Mouse (Mus musculus) neural tube, embryonic 12.5 days (tissue): ENCODE results near the gene Nav3. TPM values are rescaled to one million over a fixed set of nuclear protein-coding genes. Genes with fewer than 3 reads are reported as not detected.

Experiments
- ATAC-seq: fragments of 200-750 bp; cut with Nextera tagmentation; 2 replicates; pipeline ENCODE4 v1.8.0; 2017; ENCODE audit warnings: low read depth, mild to moderate bottlenecking, moderate TSS enrichment, moderate library complexity; ENCODE audit not compliant: low FRiP score
- H3K27ac ChIP-seq: fragments of 300-500 bp; sonication (generic); 2 replicates; pipeline ENCODE4 v1.5.1; 2016
- H3K27me3 ChIP-seq: fragments of 300-500 bp; sonication (generic); replicated peaks from 2 replicates; pipeline ENCODE4 v1.6.1; 2016; ENCODE audit warnings: mild to moderate bottlenecking
- H3K36me3 ChIP-seq: fragments of 300-500 bp; sonication (generic); 2 replicates; pipeline ENCODE4 v1.6.1; 2016; ENCODE audit warnings: mild to moderate bottlenecking
- H3K4me1 ChIP-seq: fragments of 300-500 bp; sonication (generic); 2 replicates; pipeline ENCODE4 v1.6.1; 2016
- H3K4me2 ChIP-seq: fragments of 300-500 bp; sonication (generic); replicated peaks from 2 replicates; pipeline ENCODE4 v1.6.1; 2016; ENCODE audit warnings: mild to moderate bottlenecking
- H3K4me3 ChIP-seq: fragments of 300-500 bp; sonication (generic); 2 replicates; pipeline ENCODE4 v1.5.1; 2016
- H3K9ac ChIP-seq: fragments of 300-500 bp; sonication (generic); 2 replicates; pipeline ENCODE4 v1.6.1; 2016; ENCODE audit warnings: mild to moderate bottlenecking
- H3K9me3 ChIP-seq: fragments of 300-500 bp; sonication (generic); 2 replicates; pipeline ENCODE4 v1.6.1; 2016; ENCODE audit warnings: mild to moderate bottlenecking
- WGBS: fragments of 180-500 bp; shearing (Covaris S2); methylation state at CpG from one replicate; pipeline ENCODE4 v1.1.7; 2016; 5-methylcytosine and 5-hydroxymethylcytosine counted together
- polyA plus RNA-seq: library from polyadenylated mRNA; unstranded; fragments of >200 nt; fragmentation: Nextera tagmentation; extraction: Ambion mirVana; gene quantifications from 2 replicates; pipeline ENCODE4 v1.2.1, GENCODE M21; 2016

Nav3 gene
- polyA plus RNA-seq, 1 experiment from 2014 or later = 19.5 TPM

DNA sequence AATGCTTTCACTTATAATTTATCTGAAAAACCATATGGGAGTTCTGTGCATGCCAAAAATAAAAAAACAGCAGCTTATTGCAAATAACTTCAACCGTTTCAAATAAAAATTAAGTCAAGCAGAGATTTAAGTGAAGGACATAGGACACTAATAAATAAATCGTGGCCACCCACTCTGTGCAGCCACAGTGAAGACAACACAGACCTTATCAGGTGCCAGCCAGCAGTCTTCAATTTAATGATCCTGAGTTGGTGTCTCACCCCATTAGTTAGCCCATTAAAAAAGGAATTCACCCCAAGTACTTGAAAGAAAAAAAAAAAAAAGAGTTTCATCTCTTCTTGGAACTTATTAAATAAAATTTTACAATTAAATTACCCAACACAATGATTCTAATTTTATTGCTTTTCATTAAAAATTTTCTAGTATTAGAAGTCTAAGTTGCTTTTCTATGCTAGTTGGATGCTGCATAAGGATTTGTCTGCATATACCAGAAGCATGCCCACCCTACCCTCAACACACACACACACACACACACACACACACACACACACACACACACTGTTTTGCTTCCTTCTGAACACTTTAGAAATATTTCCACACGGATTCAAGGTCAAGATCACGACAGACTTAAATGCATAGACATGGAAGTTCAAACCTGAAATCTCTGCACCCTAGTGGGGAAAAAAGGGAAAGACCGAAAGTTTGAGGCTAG, 649.1 kb downstream of the Nav3 start:
- no peak overlapping the region for H3K9ac ChIP-seq
- no peak overlapping the region for H3K4me3 ChIP-seq
- WGBS = 78% methylated on average over 5 of the region's 5 CpGs

DNA sequence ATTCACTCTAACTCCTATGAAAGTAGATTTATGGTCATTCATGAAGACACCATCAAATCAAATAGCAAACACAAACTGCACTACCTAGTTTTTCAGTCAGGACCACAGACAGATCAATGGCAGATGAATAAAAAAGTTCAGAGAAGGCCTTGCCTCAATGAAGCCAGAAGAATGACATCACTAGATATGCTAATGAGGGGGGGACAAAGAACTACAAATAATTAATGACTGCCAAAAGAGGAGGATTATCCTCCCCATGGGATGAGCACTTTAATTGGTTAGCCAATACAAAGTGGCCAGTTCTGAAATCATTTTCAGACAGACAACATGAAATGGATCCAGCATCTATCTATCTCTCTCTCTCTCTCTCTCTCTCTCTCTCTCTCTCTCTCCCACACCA, 652.6 kb downstream of the Nav3 start:
- H3K4me3 ChIP-seq = no peak overlapping the region
- H3K36me3 ChIP-seq = no peaks in the 10 kb centered on the region

More for the DNA sequence above, 649.1 kb downstream of the Nav3 start:
- H3K9me3 ChIP-seq = no peaks in the 10 kb centered on the region
- no peaks in the 10 kb centered on the region for H3K4me1 ChIP-seq
- no peak overlapping the region for H3K4me2 ChIP-seq
- no peak overlapping the region for H3K27ac ChIP-seq
- no peaks in the 10 kb centered on the region for H3K36me3 ChIP-seq
- ATAC-seq = no peak
- H3K27me3 ChIP-seq = no peaks in the 10 kb centered on the region

DNA sequence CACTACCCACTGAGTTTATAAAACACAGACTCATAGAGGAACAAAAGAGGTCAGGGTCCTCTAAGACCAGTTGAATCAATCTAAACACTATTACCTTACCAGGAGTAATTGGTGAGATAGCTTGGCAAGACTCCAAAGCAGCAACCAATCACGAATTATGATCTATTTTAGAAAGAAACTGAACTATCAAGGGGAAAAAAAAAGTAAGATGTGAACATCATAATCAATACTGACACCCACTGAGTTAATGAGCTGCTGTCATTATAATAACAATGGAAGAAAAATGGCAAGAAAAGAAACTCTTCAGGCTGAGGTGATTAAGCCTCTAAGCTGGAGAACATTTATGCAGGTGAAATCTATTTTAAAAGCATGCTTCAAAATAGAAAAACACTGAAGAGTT, 653.8 kb downstream of the Nav3 start:
- Histone ChIP-seq H3K27me3 (no peaks in the 10 kb centered on the region), H3K4me1 (no peaks in the 10 kb centered on the region), H3K4me3 (no peak overlapping the region), H3K9me3 (no peaks in the 10 kb centered on the region), H3K4me2 (no peak overlapping the region), H3K36me3 (no peaks in the 10 kb centered on the region), H3K9ac (no peak overlapping the region), H3K27ac (no peak overlapping the region)
- ATAC-seq = no peak
- 66% methylated on average over 1 of the region's 1 CpGs for WGBS

More for the DNA sequence above, 652.6 kb downstream of the Nav3 start:
- Histone ChIP-seq H3K9me3 (no peaks in the 10 kb centered on the region), H3K27ac (no peak overlapping the region), H3K4me1 (no peaks in the 10 kb centered on the region), H3K27me3 (no peaks in the 10 kb centered on the region), H3K9ac (no peak overlapping the region), H3K4me2 (no peak overlapping the region)
- ATAC-seq = no peak

DNA sequence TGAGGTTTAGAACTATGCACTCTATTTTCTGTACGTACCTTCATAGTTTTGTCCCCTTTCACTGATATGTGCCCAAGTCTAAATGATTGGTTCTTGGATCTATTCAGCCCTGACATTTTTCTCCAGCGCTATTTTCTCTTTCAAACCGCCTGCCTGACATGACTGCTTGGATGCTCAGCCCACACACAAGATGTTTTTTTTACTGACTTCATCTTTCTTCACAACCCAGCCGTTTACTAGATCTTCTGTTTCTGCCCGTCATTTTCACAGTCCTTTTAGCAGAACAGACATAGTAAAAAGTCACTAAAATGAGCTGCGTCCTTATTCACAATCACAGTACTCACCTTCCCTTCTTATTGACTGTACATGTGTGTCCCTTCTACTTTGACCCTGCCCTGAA, 656.8 kb downstream of the Nav3 start:
- Histone ChIP-seq H3K9ac (no peak overlapping the region), H3K4me1 (no peaks in the 10 kb centered on the region), H3K27me3 (no peaks in the 10 kb centered on the region), H3K4me2 (no peak overlapping the region), H3K36me3 (no peaks in the 10 kb centered on the region), H3K9me3 (no peaks in the 10 kb centered on the region), H3K4me3 (no peak overlapping the region), H3K27ac (no peak overlapping the region)
- WGBS = 86% methylated on average over 6 of the region's 6 CpGs
- no peak for ATAC-seq

DNA sequence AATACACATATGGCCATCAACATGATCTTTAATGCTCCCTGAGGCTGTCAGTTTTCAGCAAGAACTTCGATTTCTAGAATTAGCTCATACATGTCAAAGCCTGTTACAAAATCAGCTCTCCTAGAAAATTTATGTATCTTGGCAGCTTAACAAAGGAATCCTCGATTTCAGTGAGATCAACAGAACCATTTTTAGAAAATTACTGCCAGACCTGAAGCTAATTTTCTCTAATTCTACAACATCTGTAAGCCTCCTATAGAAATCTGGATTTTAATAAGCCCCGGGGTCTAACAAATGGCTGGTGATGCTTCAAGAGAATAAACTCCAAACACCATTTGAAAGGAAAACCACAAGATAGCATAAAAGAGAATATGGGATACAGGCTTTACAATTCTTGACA, 659.0 kb downstream of the Nav3 start:
- ATAC-seq = no peak
- Histone ChIP-seq H3K27me3 (no peaks in the 10 kb centered on the region), H3K4me1 (no peaks in the 10 kb centered on the region), H3K4me3 (no peak overlapping the region), H3K36me3 (no peaks in the 10 kb centered on the region), H3K4me2 (no peak overlapping the region), H3K9me3 (no peaks in the 10 kb centered on the region), H3K9ac (no peak overlapping the region), H3K27ac (no peak overlapping the region)
- 70% methylated on average over 3 of the region's 3 CpGs for WGBS

DNA sequence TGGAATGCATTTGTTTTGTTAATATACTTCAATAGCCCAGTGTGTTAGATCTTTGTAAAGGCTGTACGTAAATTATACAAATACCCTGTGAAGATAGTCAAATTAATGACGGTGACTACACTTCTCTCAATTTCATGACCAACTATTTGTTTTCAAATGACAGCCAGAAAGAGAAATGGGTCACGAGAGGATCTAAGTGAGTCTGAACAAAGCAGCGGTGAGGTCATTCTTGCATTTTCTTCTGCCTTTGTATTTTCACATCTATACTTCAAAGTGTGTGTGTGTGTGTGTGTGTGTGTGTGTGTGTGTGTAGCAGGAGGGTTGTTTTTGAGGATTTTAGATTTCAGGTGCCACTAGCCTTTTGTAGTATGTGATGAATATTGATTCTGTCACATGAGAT, 662.5 kb downstream of the Nav3 start:
- no peaks in the 10 kb centered on the region for H3K4me1 ChIP-seq
- no peaks in the 10 kb centered on the region for H3K9me3 ChIP-seq
- ATAC-seq = no peak
- WGBS = 60% methylated on average over 4 of the region's 4 CpGs
- H3K36me3 ChIP-seq = no peaks in the 10 kb centered on the region
- no peak overlapping the region for H3K27ac ChIP-seq
- H3K9ac ChIP-seq = no peak overlapping the region
- H3K27me3 ChIP-seq = no peaks in the 10 kb centered on the region
- no peak overlapping the region for H3K4me3 ChIP-seq
- H3K4me2 ChIP-seq = no peak overlapping the region

DNA sequence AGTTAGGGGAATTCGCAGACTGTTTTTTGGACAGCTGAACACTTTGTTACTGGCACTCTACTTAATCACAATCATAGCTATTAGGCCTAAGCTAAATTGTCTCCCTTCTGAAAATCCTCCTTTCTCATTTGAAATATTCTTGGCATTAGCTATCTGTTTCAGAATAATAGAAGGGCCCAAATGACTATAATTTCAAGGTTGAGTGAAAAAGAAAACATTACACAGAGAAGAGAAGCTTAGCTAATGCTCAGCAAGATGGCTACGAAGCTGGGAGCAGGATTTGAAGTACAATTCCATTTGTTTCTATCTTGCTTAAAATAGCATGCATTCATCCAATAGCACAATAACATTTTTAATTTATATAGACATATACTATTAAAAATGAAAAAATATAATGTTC, 667.3 kb downstream of the Nav3 start:
- H3K9me3 ChIP-seq = no peaks in the 10 kb centered on the region
- H3K4me1 ChIP-seq = no peaks in the 10 kb centered on the region
- ATAC-seq = no peak
- no peak overlapping the region for H3K27ac ChIP-seq
- no peak overlapping the region for H3K4me3 ChIP-seq
- 75% methylated on average over 2 of the region's 2 CpGs for WGBS
- no peaks in the 10 kb centered on the region for H3K36me3 ChIP-seq
- H3K4me2 ChIP-seq = no peak overlapping the region
- H3K9ac ChIP-seq = no peak overlapping the region
- H3K27me3 ChIP-seq = no peaks in the 10 kb centered on the region

DNA sequence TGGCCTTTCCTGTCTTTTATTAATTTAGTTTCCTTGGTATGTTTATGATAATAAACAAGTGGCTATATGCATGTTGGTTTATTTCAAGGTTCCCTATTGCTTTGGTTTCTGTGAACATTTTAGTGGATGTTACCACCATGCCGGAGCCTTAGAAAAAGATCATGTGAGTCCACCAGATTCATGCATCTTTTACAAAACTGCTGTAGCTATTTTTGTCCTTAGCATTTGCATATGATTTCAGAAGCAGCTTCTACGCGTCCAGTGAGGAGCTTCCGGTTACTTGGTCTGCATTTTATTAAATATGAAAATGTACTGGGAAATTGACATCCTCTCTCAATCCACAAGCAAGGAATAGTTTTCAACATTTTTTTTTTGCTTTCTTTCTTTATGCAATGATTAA, 676.9 kb downstream of the Nav3 start:
- Histone ChIP-seq H3K27me3 (no peaks in the 10 kb centered on the region), H3K9ac (no peak overlapping the region), H3K36me3 (no peaks in the 10 kb centered on the region), H3K4me1 (no peaks in the 10 kb centered on the region), H3K4me2 (no peak overlapping the region), H3K4me3 (no peak overlapping the region), H3K9me3 (no peaks in the 10 kb centered on the region), H3K27ac (no peak overlapping the region)
- 94% methylated on average over 4 of the region's 4 CpGs for WGBS
- ATAC-seq = no peak

DNA sequence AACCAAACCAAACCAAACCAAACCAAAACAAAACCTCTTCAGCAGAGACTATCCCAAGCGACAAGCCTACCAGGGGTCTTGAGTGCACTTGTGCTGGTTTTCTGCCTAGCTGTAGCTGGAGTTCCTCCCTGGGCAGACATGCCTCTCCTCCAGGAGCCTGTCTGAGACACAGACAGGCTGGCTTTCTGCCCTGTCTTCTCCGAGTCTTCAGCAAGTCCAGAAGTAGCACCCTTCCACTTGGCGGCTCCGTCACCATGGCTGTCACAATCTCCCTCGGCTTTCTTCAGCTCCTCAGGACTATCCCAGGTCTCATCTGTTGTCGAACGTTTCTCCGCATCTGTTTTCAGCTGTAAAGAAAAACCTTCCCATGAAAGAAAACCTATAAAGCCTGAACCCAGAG, 686.9 kb downstream of the Nav3 start:
- WGBS = 90% methylated on average over 8 of the region's 8 CpGs
- Histone ChIP-seq H3K4me3 (no peak overlapping the region), H3K4me1 (no peaks in the 10 kb centered on the region), H3K4me2 (no peak overlapping the region), H3K27me3 (no peaks in the 10 kb centered on the region), H3K9ac (no peak overlapping the region), H3K36me3 (no peaks in the 10 kb centered on the region), H3K27ac (no peak overlapping the region), H3K9me3 (no peaks in the 10 kb centered on the region)
- ATAC-seq = no peak

DNA sequence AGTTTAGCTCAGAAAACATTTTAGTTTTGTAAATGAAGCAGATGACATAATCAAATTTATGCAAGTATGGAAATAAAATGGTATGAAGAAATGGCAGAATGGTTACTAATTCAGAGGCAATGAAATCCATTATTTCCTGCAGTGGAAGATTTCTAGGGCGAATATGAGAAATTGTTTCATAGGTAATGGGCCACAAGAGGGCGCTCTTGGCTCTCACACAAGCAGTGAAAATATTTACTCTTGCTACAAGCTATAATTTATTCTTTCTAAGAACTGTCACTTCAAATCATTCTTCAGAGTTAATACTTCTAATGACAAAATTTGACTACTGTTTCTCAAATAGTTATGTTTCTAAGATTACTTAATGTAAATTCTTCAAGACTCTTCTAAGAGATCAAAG, 690.4 kb downstream of the Nav3 start:
- H3K27ac ChIP-seq = no peak overlapping the region
- H3K9me3 ChIP-seq = no peaks in the 10 kb centered on the region
- H3K9ac ChIP-seq = no peak overlapping the region
- H3K36me3 ChIP-seq = no peaks in the 10 kb centered on the region
- no peak overlapping the region for H3K4me2 ChIP-seq
- no peaks in the 10 kb centered on the region for H3K27me3 ChIP-seq
- H3K4me1 ChIP-seq = no peaks in the 10 kb centered on the region
- WGBS = 4% methylated on average over 2 of the region's 2 CpGs
- no peak overlapping the region for H3K4me3 ChIP-seq
- no peak for ATAC-seq

DNA sequence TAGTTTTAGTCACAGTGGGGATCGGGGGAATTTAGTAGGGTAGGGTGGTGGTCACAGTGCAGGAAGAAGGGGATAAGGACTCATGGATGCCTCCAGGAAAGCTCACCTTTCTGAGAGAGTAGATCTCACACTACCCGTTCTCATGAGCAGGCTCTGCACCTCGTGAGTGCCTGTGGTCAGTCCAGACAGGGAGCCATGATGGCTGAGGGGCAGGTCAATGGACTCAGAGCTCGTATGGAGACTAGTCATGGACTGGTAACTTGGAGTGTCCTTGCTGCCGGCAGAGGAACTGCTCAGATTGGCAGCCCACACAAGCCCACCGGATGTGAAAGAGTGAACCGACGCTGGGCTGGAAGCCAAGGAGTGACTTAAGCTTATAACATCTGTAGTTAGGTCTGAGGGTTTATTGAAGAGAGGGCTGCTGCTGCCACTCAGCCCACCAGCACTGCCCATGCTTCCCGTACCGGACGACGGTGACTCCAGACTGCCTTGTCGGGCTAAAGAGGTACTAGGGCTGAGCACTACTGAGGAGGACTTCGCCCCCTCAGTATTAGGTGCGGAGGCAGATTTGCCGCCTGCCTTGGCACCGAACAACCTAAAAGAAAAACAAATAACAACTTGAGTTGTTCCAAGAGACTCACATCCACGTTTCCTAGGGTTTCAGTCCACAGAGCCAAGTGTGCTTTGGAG, 691.4 kb downstream of the Nav3 start:
- Histone ChIP-seq H3K4me2 (no peak overlapping the region), H3K27ac (no peak overlapping the region), H3K9ac (no peak overlapping the region), H3K4me1 (no peaks in the 10 kb centered on the region), H3K9me3 (no peaks in the 10 kb centered on the region), H3K4me3 (no peak overlapping the region), H3K27me3 (no peaks in the 10 kb centered on the region), H3K36me3 (no peaks in the 10 kb centered on the region)
- ATAC-seq = no peak
- 84% methylated on average over 18 of the region's 18 CpGs for WGBS

DNA sequence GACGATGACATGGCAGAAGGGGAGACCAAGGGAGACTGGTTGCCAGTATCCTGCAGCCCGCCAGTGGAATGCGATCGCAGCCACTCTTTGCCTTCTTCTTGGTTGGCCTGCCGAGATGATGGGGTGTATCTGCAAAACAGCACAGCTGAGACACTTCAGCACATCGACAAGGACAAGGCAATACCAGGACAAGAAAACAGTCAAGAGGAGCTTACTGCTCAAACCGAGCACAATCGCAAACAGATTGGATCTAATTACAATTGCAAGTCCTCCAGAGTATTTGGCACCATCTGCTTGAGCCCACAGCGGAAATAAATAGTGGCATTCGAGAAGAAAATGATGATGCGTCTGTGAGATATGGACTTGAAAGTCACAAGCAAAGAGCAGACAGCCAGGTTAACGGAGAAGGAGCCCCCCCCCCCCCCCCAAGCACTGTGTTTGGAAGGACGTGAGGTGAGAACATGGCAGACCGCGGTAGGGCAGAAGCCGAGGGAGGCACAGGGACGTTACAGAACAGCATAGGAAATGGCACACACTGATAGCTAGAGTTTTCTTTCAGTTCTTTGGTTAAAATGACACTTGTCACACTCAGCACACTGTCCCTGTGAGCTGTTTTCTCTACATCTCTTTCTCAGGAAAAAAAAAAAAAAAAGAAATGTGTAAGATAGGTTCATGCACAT, 696.9 kb downstream of the Nav3 start:
- Histone ChIP-seq H3K4me1 (no peaks in the 10 kb centered on the region), H3K4me2 (no peak overlapping the region), H3K9ac (no peak overlapping the region), H3K27ac (no peak overlapping the region), H3K9me3 (no peaks in the 10 kb centered on the region), H3K36me3 (no peaks in the 10 kb centered on the region), H3K4me3 (no peak overlapping the region), H3K27me3 (no peaks in the 10 kb centered on the region)
- ATAC-seq = no peak
- 81% methylated on average over 17 of the region's 17 CpGs for WGBS
